Mouse (Mus musculus): Measurements from ENCODE around the gene Olfr65. TPM values are rescaled to one million over a fixed set of nuclear protein-coding genes. Genes with fewer than 3 reads are reported as not detected.

Gene Olfr65
- not detected in 2 replicates for polyA plus RNA-seq (2015; fragmentation: Nextera tagmentation; extraction: Ambion mirVana)

- H3K36me3 ChIP-seq (ENCODE audit: control insufficient read depth, insufficient read depth, low read length): no peaks in the 10 kb centered on the region
- no peak within 1 kb of the TSS for H3K4me2 ChIP-seq (ENCODE audit: low read depth, low read length)
- no peaks in the 10 kb centered on the region for H3K9me3 ChIP-seq (ENCODE audit: control insufficient read depth, low read length)
- H3K27ac ChIP-seq (ENCODE audit: low read length): no peak within 1 kb of the TSS
- H3K9ac ChIP-seq (ENCODE audit: low read length): no peak within 1 kb of the TSS
- ATAC-seq (ENCODE audit: low read depth): no peak
- no peaks in the 10 kb centered on the region for H3K4me1 ChIP-seq (replicated peaks; ENCODE audit: control insufficient read depth, insufficient read depth, low read length)
- H3K27me3 ChIP-seq (ENCODE audit: control insufficient read depth, insufficient read depth, low read depth, low read length): no peaks in the 10 kb centered on the region
- WGBS: 69% methylated on average over 2 of the region's 2 CpGs
- no peak within 1 kb of the TSS for H3K4me3 ChIP-seq (ENCODE audit: low read length)
These were observed at the start of gene Olfr65 for GRCm38 (mm10) chr7:103903187-103903586. Gene Olfr65, plus strand, starts transcription at chr7:103903487.

- Histone ChIP-seq H3K36me3 (ENCODE audit: control insufficient read depth, insufficient read depth, low read length) (no peaks in the 10 kb centered on the region), H3K4me3 (ENCODE audit: low read length) (no peak overlapping the region), H3K27ac (ENCODE audit: low read length) (no peak overlapping the region), H3K27me3 (ENCODE audit: control insufficient read depth, insufficient read depth, low read depth, low read length) (no peaks in the 10 kb centered on the region), H3K4me1 (replicated peaks; ENCODE audit: control insufficient read depth, insufficient read depth, low read length) (no peaks in the 10 kb centered on the region), H3K9ac (ENCODE audit: low read length) (no peak overlapping the region), H3K4me2 (ENCODE audit: low read depth, low read length) (no peak overlapping the region), H3K9me3 (ENCODE audit: control insufficient read depth, low read length) (no peaks in the 10 kb centered on the region)
- WGBS: 45% methylated on average over 1 of the region's 1 CpGs
- no peak for ATAC-seq (ENCODE audit: low read depth)
These were observed 48.6 kb upstream of the Olfr65 start for GRCm38 (mm10) chr7:103854669-103855068.

GRCm38 (mm10) chr7:103859076-103859475 lies 44.2 kb upstream of the Olfr65 start:
- ATAC-seq (ENCODE audit: low read depth): no peak
- H3K4me1 ChIP-seq (replicated peaks; ENCODE audit: control insufficient read depth, insufficient read depth, low read length): no peaks in the 10 kb centered on the region
- H3K27ac ChIP-seq (ENCODE audit: low read length): no peak overlapping the region
- 44% methylated on average over 2 of the region's 2 CpGs for WGBS
- H3K36me3 ChIP-seq (ENCODE audit: control insufficient read depth, insufficient read depth, low read length): no peaks in the 10 kb centered on the region
- H3K27me3 ChIP-seq (ENCODE audit: control insufficient read depth, insufficient read depth, low read depth, low read length): no peaks in the 10 kb centered on the region
- no peak overlapping the region for H3K9ac ChIP-seq (ENCODE audit: low read length)
- H3K4me3 ChIP-seq (ENCODE audit: low read length): no peak overlapping the region
- no peak overlapping the region for H3K4me2 ChIP-seq (ENCODE audit: low read depth, low read length)
- no peaks in the 10 kb centered on the region for H3K9me3 ChIP-seq (ENCODE audit: control insufficient read depth, low read length)

- Histone ChIP-seq H3K27me3 (ENCODE audit: control insufficient read depth, insufficient read depth, low read depth, low read length) (no peaks in the 10 kb centered on the region), H3K9ac (ENCODE audit: low read length) (no peak overlapping the region), H3K4me3 (ENCODE audit: low read length) (no peak overlapping the region), H3K4me1 (replicated peaks; ENCODE audit: control insufficient read depth, insufficient read depth, low read length) (no peaks in the 10 kb centered on the region), H3K4me2 (ENCODE audit: low read depth, low read length) (no peak overlapping the region), H3K27ac (ENCODE audit: low read length) (no peak overlapping the region), H3K9me3 (ENCODE audit: control insufficient read depth, low read length) (no peaks in the 10 kb centered on the region), H3K36me3 (ENCODE audit: control insufficient read depth, insufficient read depth, low read length) (no peaks in the 10 kb centered on the region)
- no peak for ATAC-seq (ENCODE audit: low read depth)
- 36% methylated on average over 1 of the region's 1 CpGs for WGBS
These were observed 42.4 kb upstream of the Olfr65 start for GRCm38 (mm10) chr7:103860855-103861254.

- WGBS: 64% methylated on average over 3 of the region's 3 CpGs
- ATAC-seq (ENCODE audit: low read depth): no peak
- Histone ChIP-seq H3K9me3 (ENCODE audit: control insufficient read depth, low read length) (no peaks in the 10 kb centered on the region), H3K4me3 (ENCODE audit: low read length) (no peak overlapping the region), H3K4me1 (replicated peaks; ENCODE audit: control insufficient read depth, insufficient read depth, low read length) (no peaks in the 10 kb centered on the region), H3K36me3 (ENCODE audit: control insufficient read depth, insufficient read depth, low read length) (no peaks in the 10 kb centered on the region), H3K27me3 (ENCODE audit: control insufficient read depth, insufficient read depth, low read depth, low read length) (no peaks in the 10 kb centered on the region), H3K9ac (ENCODE audit: low read length) (no peak overlapping the region), H3K4me2 (ENCODE audit: low read depth, low read length) (no peak overlapping the region), H3K27ac (ENCODE audit: low read length) (no peak overlapping the region)
These were observed 41.8 kb upstream of the Olfr65 start for GRCm38 (mm10) chr7:103861531-103861930.

GRCm38 (mm10) chr7:103865716-103866115 lies 37.6 kb upstream of the Olfr65 start:
- ATAC-seq (ENCODE audit: low read depth): no peak
- Histone ChIP-seq H3K9ac (ENCODE audit: low read length) (no peak overlapping the region), H3K27ac (ENCODE audit: low read length) (no peak overlapping the region), H3K4me2 (ENCODE audit: low read depth, low read length) (no peak overlapping the region), H3K9me3 (ENCODE audit: control insufficient read depth, low read length) (no peaks in the 10 kb centered on the region), H3K4me3 (ENCODE audit: low read length) (no peak overlapping the region), H3K4me1 (replicated peaks; ENCODE audit: control insufficient read depth, insufficient read depth, low read length) (no peaks in the 10 kb centered on the region), H3K36me3 (ENCODE audit: control insufficient read depth, insufficient read depth, low read length) (no peaks in the 10 kb centered on the region), H3K27me3 (ENCODE audit: control insufficient read depth, insufficient read depth, low read depth, low read length) (no peaks in the 10 kb centered on the region)

GRCm38 (mm10) chr7:103870667-103871066 lies 32.6 kb upstream of the Olfr65 start:
- no peak for ATAC-seq (ENCODE audit: low read depth)
- Histone ChIP-seq H3K4me1 (replicated peaks; ENCODE audit: control insufficient read depth, insufficient read depth, low read length) (no peaks in the 10 kb centered on the region), H3K9me3 (ENCODE audit: control insufficient read depth, low read length) (no peaks in the 10 kb centered on the region), H3K27me3 (ENCODE audit: control insufficient read depth, insufficient read depth, low read depth, low read length) (no peaks in the 10 kb centered on the region), H3K27ac (ENCODE audit: low read length) (no peak overlapping the region), H3K4me3 (ENCODE audit: low read length) (no peak overlapping the region), H3K4me2 (ENCODE audit: low read depth, low read length) (no peak overlapping the region), H3K36me3 (ENCODE audit: control insufficient read depth, insufficient read depth, low read length) (no peaks in the 10 kb centered on the region), H3K9ac (ENCODE audit: low read length) (no peak overlapping the region)

GRCm38 (mm10) chr7:103873064-103873463 lies 30.2 kb upstream of the Olfr65 start:
- Histone ChIP-seq H3K9me3 (ENCODE audit: control insufficient read depth, low read length) (no peaks in the 10 kb centered on the region), H3K4me2 (ENCODE audit: low read depth, low read length) (no peak overlapping the region), H3K36me3 (ENCODE audit: control insufficient read depth, insufficient read depth, low read length) (no peaks in the 10 kb centered on the region), H3K4me3 (ENCODE audit: low read length) (no peak overlapping the region), H3K27ac (ENCODE audit: low read length) (no peak overlapping the region), H3K9ac (ENCODE audit: low read length) (no peak overlapping the region), H3K4me1 (replicated peaks; ENCODE audit: control insufficient read depth, insufficient read depth, low read length) (no peaks in the 10 kb centered on the region), H3K27me3 (ENCODE audit: control insufficient read depth, insufficient read depth, low read depth, low read length) (no peaks in the 10 kb centered on the region)
- ATAC-seq (ENCODE audit: low read depth): no peak
- WGBS: 3% methylated on average over 1 of the region's 1 CpGs

GRCm38 (mm10) chr7:103874451-103874850 lies 28.8 kb upstream of the Olfr65 start:
- no peak overlapping the region for H3K27ac ChIP-seq (ENCODE audit: low read length)
- no peak for ATAC-seq (ENCODE audit: low read depth)
- WGBS: 37% methylated on average over 5 of the region's 5 CpGs

GRCm38 (mm10) chr7:103877093-103877492 lies 26.2 kb upstream of the Olfr65 start:
- Histone ChIP-seq H3K27me3 (ENCODE audit: control insufficient read depth, insufficient read depth, low read depth, low read length) (no peaks in the 10 kb centered on the region), H3K36me3 (ENCODE audit: control insufficient read depth, insufficient read depth, low read length) (no peaks in the 10 kb centered on the region), H3K4me3 (ENCODE audit: low read length) (no peak overlapping the region), H3K4me2 (ENCODE audit: low read depth, low read length) (no peak overlapping the region), H3K9me3 (ENCODE audit: control insufficient read depth, low read length) (no peaks in the 10 kb centered on the region), H3K27ac (ENCODE audit: low read length) (no peak overlapping the region), H3K9ac (ENCODE audit: low read length) (no peak overlapping the region), H3K4me1 (replicated peaks; ENCODE audit: control insufficient read depth, insufficient read depth, low read length) (no peaks in the 10 kb centered on the region)
- no peak for ATAC-seq (ENCODE audit: low read depth)
- WGBS: 62% methylated on average over 2 of the region's 2 CpGs

More at GRCm38 (mm10) chr7:103874451-103874850, 28.8 kb upstream of the Olfr65 start:
- H3K9me3 ChIP-seq (ENCODE audit: control insufficient read depth, low read length): no peaks in the 10 kb centered on the region
- H3K4me1 ChIP-seq (replicated peaks; ENCODE audit: control insufficient read depth, insufficient read depth, low read length): no peaks in the 10 kb centered on the region
- H3K36me3 ChIP-seq (ENCODE audit: control insufficient read depth, insufficient read depth, low read length): no peaks in the 10 kb centered on the region
- H3K4me2 ChIP-seq (ENCODE audit: low read depth, low read length): no peak overlapping the region
- no peak overlapping the region for H3K9ac ChIP-seq (ENCODE audit: low read length)
- no peak overlapping the region for H3K4me3 ChIP-seq (ENCODE audit: low read length)
- H3K27me3 ChIP-seq (ENCODE audit: control insufficient read depth, insufficient read depth, low read depth, low read length): no peaks in the 10 kb centered on the region
